Mouse (Mus musculus) CH12.LX (cell line): Measurements from ENCODE around the gene Rexo2.
"Not testable (repeated sequence)": the region's sequence is repeated elsewhere in the genome, so short reads cannot be mapped to it uniquely, and the experiment has no call there.

Experiments
- CTCF ChIP-seq, 2 experiments: IDR thresholded peaks in 1 of 2; conservative IDR thresholded peaks in 1 of 2; 2 replicates each; pipeline ENCODE4 v1.5.1; 2011 to 2012; ENCODE audit warnings: low read depth in 2 of 2, low read length in 2 of 2, improper control_type of control experiment in 1 of 2, inconsistent platforms in 1 of 2, mild to moderate bottlenecking in 1 of 2, moderate library complexity in 1 of 2
- EP300 ChIP-seq: IDR thresholded peaks from 2 replicates; pipeline ENCODE4 v1.6.1; 2011; ENCODE audit warnings: low read length, improper control_type of control experiment
- MEF2A ChIP-seq: IDR thresholded peaks from 2 replicates; pipeline ENCODE4 v1.6.1; 2014; ENCODE audit warnings: low read depth, mild to moderate bottlenecking, inconsistent platforms, low read length, improper control_type of control experiment, borderline replicate concordance
- RCOR1 ChIP-seq: conservative IDR thresholded peaks from 2 replicates; pipeline ENCODE4 v1.6.1; 2012; ENCODE audit warnings: low read depth, mild to moderate bottlenecking, inconsistent platforms, low read length, improper control_type of control experiment
- SIN3A ChIP-seq: IDR thresholded peaks from 2 replicates; pipeline ENCODE4 v1.6.1; 2012; ENCODE audit warnings: low read length, improper control_type of control experiment, inconsistent platforms
- USF1 ChIP-seq: IDR thresholded peaks from 2 replicates; pipeline ENCODE4 v1.6.1; 2014; ENCODE audit warnings: low read depth, mild to moderate bottlenecking, inconsistent platforms, low read length, improper control_type of control experiment
- USF2 ChIP-seq: conservative IDR thresholded peaks from 2 replicates; pipeline ENCODE4 v1.6.1; 2011; ENCODE audit warnings: low read depth, low read length, improper control_type of control experiment
- ZNF384 ChIP-seq: IDR thresholded peaks from 2 replicates; pipeline ENCODE4 v1.6.1; 2012; ENCODE audit warnings: low read depth, low read length, improper control_type of control experiment, inconsistent platforms

DNA sequence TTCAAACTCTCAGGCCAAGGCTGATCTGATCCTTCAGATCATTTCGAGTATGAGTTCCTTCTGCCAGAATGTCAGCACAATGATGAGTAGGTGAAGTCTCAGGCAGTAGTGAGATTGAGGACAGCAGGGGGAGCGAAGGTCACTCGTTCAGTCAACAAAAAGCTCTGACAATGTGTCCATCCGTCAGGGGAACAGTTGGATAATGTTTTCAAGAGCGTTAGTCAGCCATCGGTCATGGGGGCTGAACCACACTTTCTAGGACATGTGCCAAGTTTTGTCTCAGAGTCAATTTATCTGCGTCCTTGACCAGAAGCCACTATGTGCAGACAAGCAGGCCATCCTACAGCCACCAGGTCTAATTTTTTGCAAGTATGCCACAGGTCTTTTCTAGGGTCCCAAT, 40.0 kb upstream of the Rexo2 start:
- not testable (repeated sequence) for TF ChIP-seq SIN3A; CTCF (conservative IDR thresholded peaks at IDR 0.05 in 1 of 2, IDR thresholded peaks at IDR 0.05 in 1 of 2; ENCODE audit: low read depth in 2 of 2, low read length in 2 of 2); USF1; EP300; RCOR1; ZNF384; MEF2A; USF2
